Mouse (Mus musculus) megakaryocyte-erythroid progenitor cell, adult 5-6 weeks (primary cell): Measurements from ENCODE around the gene Tpbgl. TPM values are rescaled to one million over a fixed set of nuclear protein-coding genes. Genes with fewer than 3 reads are reported as not detected.
A peak's percentile ranks its signal among the peaks of the same experiment; 100 is the strongest.

Source experiments
- ATAC-seq: replicated peaks from 2 replicates; pipeline ENCODE4 v1.8.0; 2016; ENCODE audit warnings: mild to moderate bottlenecking, inconsistent platforms; ENCODE audit not compliant: severe bottlenecking, poor library complexity, low FRiP score, low TSS enrichment
- total RNA-seq, 2 experiments: library from RNA; stranded (forward) in 1 of 2; stranded (reverse) in 1 of 2; fragments of 200-1000, 215-1000 nt in 1 of 2; fragments of >200 nt in 1 of 2; fragmentation: Nextera tagmentation in 1 of 2; gene quantifications; 2 replicates each; pipeline ENCODE4 v1.2.3; 2014 to 2017

Tpbgl gene
- total RNA-seq (2014; fragmentation: Nextera tagmentation), result 0.35 TPM in 1 of 2 replicates, not detected in the other
- 0.05 TPM in 1 of 2 replicates, not detected in the other for total RNA-seq (2017)

DNA sequence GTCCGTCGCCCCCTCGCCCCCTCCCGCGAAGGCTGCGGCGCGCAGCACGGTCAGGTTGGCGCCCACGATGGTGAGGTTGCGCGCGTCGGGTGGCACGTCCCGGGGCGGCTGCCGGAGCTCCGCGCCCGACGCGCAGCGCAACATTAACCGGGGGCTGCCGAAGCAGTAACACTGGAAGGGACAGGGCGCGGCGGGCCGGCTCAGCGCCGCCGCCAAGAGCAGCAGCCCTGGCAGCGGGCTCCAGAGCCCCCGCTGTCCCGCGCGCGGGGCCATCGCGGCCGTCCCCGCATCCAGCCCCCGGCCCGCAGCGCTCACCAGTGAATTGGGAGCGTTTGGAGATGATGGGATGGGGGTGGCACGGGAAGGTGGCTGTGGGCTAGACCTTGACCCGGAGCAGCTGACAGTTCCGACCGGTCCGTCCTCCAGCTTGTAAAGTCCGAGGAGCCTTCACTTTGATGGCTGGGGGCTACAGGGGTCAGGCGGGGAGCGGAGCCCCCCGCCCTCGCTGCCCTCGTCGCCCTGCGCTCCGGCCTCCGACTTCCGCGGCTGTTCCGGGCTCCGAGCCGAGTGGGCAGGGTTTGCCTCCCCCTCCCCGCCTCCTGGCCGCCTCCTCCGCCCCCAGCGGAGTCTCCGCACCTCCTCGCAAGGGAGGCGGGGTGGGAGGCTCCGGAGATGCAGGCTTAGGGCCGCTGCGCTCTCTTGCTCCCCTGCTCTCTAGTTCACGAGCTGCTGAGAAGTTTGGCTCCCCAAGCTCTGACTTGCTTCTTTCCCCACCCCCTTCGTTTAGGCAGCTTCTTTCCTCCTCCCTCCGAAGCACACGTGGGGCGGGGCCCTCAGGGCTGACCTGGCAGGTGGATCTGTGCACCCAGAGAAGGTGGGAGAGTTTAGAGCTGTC lies at the start of gene Tpbgl:
TSS of gene Tpbgl (minus strand) at position 728 of the 895 bp plus-strand sequence.
- ATAC-seq, result no peak

GRCm38 (mm10) chr7:99674890-99675289 lies 48.0 kb upstream of the Tpbgl start:
- ATAC-seq, result no peak

DNA sequence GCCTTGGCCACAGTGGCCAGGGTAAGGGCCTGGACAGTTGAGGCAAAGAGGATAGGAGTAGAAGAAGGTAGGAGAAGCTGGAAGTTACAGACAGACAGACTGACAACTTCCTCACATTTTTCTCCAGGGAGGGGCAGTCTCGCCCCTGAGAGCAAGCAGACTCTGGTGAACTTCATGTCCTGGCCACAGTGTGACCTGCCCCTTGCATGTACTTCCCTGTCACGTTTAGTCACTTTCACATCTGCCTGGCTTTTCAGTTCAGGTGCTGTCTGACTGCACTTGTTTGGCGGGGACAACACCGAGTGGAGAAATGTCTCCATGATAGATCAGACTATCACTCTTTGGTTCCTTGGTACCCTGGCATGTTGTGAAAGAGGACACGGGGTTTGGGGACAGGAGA lies 47.3 kb upstream of the Tpbgl start:
- no peak for ATAC-seq

DNA sequence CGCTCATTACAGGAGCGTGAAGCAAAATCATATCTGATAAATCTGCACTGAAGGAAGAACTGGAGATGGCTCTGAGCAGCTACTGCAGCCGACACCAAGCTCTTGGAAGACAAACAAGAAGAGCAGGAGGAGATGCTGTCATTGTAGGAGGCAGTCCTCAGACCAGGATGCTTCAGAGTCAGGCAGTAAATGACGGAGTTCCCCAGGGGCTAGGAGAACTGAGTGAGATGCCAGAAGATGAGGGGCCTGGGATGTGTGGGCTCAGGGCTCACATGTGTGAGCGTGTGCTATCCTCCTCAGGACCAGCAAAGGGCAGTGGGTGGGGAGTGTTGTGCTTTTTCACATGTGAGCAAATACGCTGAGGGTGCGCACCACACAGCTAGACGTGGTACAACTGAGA lies 46.3 kb upstream of the Tpbgl start:
- ATAC-seq, result no peak

- no peak for ATAC-seq
Observed at GRCm38 (mm10) chr7:99671544-99672435, 44.9 kb upstream of the Tpbgl start.

DNA sequence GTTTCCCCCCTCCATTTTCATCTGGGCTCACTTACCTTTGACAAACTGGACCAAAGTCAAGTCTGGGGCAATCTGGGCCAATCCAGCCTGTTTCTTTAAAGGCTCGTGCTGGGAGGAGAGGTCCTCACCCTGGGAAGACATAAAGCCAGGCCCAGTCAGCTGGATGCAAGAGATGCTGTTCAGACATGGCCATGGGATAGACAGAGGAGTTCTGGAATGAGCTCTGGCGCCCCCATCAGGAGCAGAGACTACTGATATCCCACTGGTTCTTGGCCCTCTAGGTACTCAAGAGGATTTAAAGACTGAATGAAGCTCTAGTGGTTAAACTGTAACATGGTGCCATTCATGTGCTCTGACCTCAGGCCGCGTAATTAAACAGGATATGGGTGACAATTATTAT lies 44.0 kb upstream of the Tpbgl start:
- ATAC-seq, result peak; percentile 56

DNA sequence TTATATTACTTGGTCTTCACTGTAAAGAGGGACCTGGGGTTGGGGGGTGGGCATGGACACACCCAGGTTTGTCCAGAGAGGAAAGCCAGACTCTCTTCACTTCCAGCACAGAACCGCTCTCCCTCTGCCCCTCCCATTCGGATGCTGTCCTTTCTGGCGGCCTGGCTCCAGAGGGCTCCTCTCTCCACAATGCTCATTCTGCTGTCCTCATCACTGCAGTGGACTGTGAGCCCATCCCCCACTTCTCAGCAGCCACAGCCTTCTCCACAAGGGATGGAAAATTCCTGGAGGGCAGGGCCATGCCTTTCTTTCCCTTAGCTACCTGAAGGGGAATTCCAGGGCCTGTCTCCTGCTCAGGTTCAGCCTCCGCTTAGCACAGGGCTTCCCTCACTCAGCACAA lies 41.9 kb upstream of the Tpbgl start:
- ATAC-seq, result no peak

DNA sequence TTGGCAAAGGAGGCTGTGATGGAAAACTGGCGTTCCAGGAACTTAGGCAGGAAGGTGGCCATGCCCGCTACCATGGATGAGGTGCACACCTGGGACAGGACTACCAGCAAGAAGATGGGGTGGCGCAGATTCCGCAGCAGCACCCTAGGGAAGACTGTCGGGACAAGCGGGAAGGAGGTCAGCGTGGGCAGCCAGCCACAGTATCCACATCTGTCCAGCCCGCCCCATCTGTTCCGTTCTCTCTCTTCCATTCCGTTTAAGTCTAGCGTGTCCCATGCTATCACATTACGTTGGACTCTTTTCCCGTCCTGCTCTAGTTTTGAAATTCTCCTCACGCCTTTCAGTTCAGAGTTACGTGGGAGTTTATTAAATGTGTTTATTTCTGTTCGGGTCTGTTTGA lies 40.2 kb upstream of the Tpbgl start:
- no peak for ATAC-seq

DNA sequence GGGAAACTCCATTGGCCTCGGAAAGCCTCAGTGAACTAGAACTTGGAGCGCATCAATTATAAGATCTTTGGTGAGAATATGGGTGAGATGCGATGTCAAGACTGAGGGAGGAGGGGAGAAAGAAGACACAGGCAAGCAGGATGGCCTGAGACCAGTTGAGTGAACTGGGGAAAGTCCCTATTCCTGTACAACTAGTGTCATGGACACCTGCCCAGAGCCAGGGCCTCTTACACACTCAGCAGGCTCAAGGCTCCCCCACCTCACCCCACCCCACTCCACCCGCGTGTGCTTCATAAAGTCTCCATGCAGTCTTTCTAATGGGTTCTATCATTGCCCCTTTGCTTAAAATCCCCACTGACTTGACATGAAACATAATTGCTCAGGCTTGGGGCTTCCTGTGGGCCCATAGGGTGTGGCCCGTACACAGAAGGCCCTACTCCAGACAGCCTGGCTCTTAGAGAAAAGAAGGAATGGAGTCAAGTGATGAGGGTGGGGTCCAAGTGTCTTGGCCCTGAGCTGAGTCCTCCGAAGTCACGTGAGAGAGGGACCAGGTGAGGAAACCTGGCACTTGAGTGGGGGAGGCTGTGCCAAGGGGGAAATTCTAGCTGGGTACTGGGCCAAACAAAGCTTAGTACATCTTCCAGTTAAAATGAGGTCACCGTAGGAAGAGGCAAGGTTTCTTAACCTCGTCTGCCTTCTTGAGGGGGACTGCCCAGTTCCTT lies 39.0 kb upstream of the Tpbgl start:
- ATAC-seq, result no peak

- no peak for ATAC-seq
Observed at GRCm38 (mm10) chr7:99664571-99665485, 37.9 kb upstream of the Tpbgl start.

DNA sequence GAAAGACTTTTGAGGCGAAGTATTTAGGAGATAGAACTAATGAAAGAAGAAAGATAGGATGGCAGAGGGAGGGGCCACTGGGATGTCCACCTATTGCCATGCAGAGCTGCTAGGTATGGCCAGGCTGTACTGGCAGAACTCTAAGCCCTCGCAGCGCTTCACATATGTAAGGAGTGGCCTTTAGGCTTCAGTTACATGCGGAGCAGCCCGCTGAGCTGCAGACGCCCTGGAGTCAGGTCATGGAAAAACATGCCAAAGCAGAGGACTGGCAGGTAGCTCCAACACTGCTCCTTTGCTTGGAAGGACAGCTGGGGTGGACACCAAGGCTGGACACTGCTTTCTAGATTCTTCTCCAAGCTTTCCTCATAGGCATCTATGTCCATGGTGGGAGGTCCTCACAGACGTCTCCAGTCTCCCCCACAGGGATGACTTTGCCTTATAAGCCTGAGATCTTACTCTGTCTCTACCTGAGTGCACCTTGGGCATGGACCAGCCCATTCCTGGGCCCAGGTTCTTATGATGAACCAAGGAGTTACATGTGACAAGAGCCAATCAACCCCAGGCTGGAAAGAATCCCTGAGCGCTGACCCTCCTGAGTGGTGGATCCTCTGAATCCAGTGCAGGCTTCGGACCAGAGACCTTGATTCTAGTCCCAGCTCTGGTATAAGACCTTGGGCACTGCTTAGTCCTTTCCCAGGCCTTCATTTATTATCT lies 36.8 kb upstream of the Tpbgl start:
- no peak for ATAC-seq

DNA sequence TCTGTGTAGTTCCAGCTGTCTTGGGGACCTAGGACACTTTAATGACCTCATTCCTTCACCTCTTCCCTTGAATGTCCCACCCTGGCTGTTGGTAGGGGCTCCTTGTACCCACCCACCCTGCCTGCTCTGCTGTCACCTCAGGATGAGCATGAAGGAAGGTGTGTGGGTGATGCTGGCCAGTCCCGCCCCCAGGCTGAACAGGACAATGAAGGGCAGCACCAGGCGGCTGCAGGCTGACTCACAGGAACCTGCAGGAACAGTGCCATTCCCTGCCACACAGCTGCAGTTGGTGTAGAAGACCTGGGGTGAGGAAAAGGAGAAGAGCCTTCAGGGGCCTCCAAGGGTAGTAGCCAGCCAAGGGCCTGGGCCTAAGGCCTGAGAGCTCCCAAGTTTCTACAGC lies 35.4 kb upstream of the Tpbgl start:
- ATAC-seq, result no peak

DNA sequence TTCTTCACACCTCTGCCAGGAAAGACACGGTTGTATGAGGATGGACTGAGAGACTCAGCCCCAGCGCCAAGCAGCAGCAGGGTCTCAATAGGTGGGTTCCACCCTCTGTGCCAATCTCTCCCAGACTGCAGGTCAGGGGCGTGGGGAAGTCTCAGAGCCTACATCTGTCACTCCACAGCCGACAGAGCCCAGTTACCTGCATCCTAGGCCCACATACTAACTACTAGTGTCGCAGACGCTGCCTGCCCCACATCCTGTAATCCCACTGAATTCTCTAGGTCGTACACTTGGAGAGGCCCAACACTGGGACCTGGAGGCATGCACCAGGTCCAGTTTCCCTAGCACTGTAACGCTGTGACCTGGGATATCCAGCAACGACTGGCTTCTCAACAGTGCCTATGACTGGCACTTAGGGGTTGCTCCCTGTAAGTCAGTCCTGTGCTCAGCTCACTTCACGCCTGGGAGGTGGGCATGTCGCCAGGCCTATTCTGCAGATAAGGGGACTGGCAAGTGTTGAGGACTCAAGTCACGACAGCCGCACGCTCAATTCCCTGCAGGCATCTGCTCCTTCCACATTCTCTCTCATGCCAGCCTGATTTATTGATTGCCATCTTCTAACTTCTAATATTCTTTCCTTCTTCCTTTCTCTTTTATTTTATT lies 34.8 kb upstream of the Tpbgl start:
- ATAC-seq, result no peak

GRCm38 (mm10) chr7:99661071-99661470 lies 34.2 kb upstream of the Tpbgl start:
- ATAC-seq, result no peak

DNA sequence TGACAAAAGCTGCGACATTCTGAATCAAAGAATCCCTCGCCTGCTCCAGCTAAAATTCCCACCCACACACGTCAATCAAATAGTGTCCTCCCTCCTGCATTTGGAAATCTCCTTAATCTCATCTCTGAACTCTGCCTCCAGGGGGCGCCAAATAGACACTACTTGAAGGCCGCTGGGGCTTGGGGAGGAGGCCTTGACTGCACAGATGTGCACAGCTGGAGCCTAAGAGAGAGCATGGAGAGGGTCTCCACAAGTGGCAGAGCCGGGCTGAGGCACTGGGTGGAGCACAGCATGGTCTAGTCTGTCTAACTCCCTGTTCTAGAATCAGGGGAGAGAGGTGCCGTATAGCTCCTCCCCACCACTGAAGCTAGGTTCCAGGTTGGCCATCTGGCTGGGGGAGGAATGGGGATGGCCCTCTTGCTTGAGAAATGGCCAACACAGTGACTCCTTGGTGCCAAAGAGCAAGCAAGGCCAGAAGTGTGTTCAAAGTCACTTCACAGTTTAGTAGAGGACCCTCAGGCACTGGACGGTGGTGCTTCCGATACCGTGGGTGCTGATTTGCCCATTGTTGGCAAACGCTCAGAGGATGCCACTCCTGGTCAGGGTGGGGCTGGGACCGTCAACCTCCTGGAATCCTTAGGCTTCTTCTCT lies 32.6 kb upstream of the Tpbgl start:
- ATAC-seq, result peak; percentile 61

DNA sequence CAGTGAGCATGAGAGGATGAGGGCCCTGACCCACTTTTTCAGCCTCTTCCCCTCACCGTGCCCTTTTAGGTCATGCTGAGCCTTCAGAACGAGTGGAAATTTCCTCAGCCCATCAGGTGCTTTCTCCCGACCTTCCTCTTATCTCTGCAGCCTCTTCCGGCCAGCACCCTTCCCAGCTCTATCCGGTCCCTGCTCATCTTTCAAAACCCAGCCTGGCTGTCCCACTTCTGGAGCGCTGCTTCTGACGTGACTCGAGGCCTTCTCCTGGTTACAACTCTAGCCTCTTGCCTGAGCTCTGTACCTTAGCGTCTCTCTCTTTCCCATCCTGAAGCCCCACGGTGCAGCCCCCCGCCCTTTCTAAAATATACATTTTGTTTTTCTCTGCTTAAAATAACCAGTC lies 27.3 kb upstream of the Tpbgl start:
- no peak for ATAC-seq

DNA sequence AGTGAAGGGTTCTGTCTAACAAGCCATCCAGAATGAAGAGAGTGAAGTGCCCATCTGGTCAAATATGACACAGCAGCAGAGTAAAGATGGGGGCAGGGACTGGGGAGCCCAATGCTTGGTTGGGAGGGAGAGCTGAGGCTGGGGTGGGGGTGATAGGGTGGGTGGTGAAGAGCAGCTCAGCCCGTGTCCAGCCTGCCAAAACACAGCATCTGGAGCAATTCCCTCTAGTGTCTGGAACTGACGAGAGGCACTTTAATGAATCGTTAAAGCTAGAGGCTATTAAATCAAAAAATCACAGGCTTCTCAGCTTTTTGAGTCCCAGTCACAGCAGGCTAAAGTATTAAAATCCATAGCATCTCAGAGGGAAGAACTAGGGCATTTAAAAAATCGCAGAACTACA lies 22.7 kb upstream of the Tpbgl start:
- no peak for ATAC-seq
